Mouse (Mus musculus): Measurements from ENCODE around the gene Hipk3.

Hipk3 gene

GRCm38 (mm10) chr2:104419411-104419810 is 74.8 kb downstream of the Hipk3 start:
- DNase-seq (ENCODE audit: inconsistent age in 2 of 2, low spot score in 1 of 2), result no peak

- DNase-seq (ENCODE audit: inconsistent age in 2 of 2, low spot score in 1 of 2), result no peak
Observed at GRCm38 (mm10) chr2:104413011-104413410, 81.2 kb downstream of the Hipk3 start.

- DNase-seq (ENCODE audit: inconsistent age in 2 of 2, low spot score in 1 of 2), result no peak
Observed at GRCm38 (mm10) chr2:104412496-104412895, 81.8 kb downstream of the Hipk3 start.

- DNase-seq (ENCODE audit: inconsistent age in 2 of 2, low spot score in 1 of 2), result no peak
Observed at GRCm38 (mm10) chr2:104411806-104412205, 82.4 kb downstream of the Hipk3 start.

- peak in 1 of 2 experiments; percentile 47 for DNase-seq (ENCODE audit: inconsistent age in 2 of 2, low spot score in 1 of 2)
Observed at GRCm38 (mm10) chr2:104410963-104411545, 83.2 kb downstream of the Hipk3 start, which contains the start of gene D430041D05Rik. D430041D05Rik (minus strand) TSS chr2:104411013.

- DNase-seq (ENCODE audit: inconsistent age in 2 of 2, low spot score in 1 of 2), result peak; percentile 68 to 88
Observed at GRCm38 (mm10) chr2:104409851-104410821, 84.1 kb downstream of the Hipk3 start.

- no peak for DNase-seq (ENCODE audit: inconsistent age in 2 of 2, low spot score in 1 of 2)
Observed at GRCm38 (mm10) chr2:104408351-104408750, 85.9 kb downstream of the Hipk3 start.

GRCm38 (mm10) chr2:104407913-104408312 is 86.3 kb downstream of the Hipk3 start:
- DNase-seq (ENCODE audit: inconsistent age in 2 of 2, low spot score in 1 of 2), result no peak

- peak; percentile 78 to 89 for DNase-seq (ENCODE audit: inconsistent age in 2 of 2, low spot score in 1 of 2)
Observed at GRCm38 (mm10) chr2:104404036-104404435, 90.2 kb downstream of the Hipk3 start.

GRCm38 (mm10) chr2:104398651-104399290 is 95.5 kb downstream of the Hipk3 start:
- peak; percentile 57 to 80 for DNase-seq (ENCODE audit: inconsistent age in 2 of 2, low spot score in 1 of 2)

- peak; percentile 54 to 83 for DNase-seq (ENCODE audit: inconsistent age in 2 of 2, low spot score in 1 of 2)
Observed at GRCm38 (mm10) chr2:104395961-104396360, 98.3 kb downstream of the Hipk3 start.

- no peak for DNase-seq (ENCODE audit: inconsistent age in 2 of 2, low spot score in 1 of 2)
Observed at GRCm38 (mm10) chr2:104394769-104395168, 99.5 kb downstream of the Hipk3 start.

GRCm38 (mm10) chr2:104392700-104393312 is 101.4 kb downstream of the Hipk3 start:
- no peak for DNase-seq (ENCODE audit: inconsistent age in 2 of 2, low spot score in 1 of 2)

- no peak for DNase-seq (ENCODE audit: inconsistent age in 2 of 2, low spot score in 1 of 2)
Observed at GRCm38 (mm10) chr2:104389231-104389630, 105.0 kb downstream of the Hipk3 start.

GRCm38 (mm10) chr2:104385941-104386340 is 108.3 kb downstream of the Hipk3 start:
- no peak for DNase-seq (ENCODE audit: inconsistent age in 2 of 2, low spot score in 1 of 2)

GRCm38 (mm10) chr2:104383589-104383988 is 110.7 kb downstream of the Hipk3 start:
- no peak for DNase-seq (ENCODE audit: inconsistent age in 2 of 2, low spot score in 1 of 2)

GRCm38 (mm10) chr2:104382813-104383212 is 111.4 kb downstream of the Hipk3 start:
- DNase-seq (ENCODE audit: inconsistent age in 2 of 2, low spot score in 1 of 2), result no peak

- DNase-seq (ENCODE audit: inconsistent age in 2 of 2, low spot score in 1 of 2), result no peak
Observed at GRCm38 (mm10) chr2:104379304-104379703, 114.9 kb downstream of the Hipk3 start.

GRCm38 (mm10) chr2:104378791-104379190 is 115.5 kb downstream of the Hipk3 start:
- DNase-seq (ENCODE audit: inconsistent age in 2 of 2, low spot score in 1 of 2), result no peak

- DNase-seq (ENCODE audit: inconsistent age in 2 of 2, low spot score in 1 of 2), result no peak
Observed at GRCm38 (mm10) chr2:104377990-104378389, 116.3 kb downstream of the Hipk3 start.

Data from adrenal gland, adult (tissue).